Mouse (Mus musculus): ENCODE results near the gene Cfap299. TPM values are rescaled to one million over a fixed set of nuclear protein-coding genes. Genes with fewer than 3 reads are reported as not detected.

Cfap299 gene
- total RNA-seq, 2 experiments from 2014 or later = not detected

GRCm38 (mm10) chr5:98842600-98843310 is 513.7 kb downstream of the Cfap299 start:
- no peak for DNase-seq
- no peak for TF ChIP-seq CTCF (IDR thresholded peaks at IDR 0.05)
- Histone ChIP-seq H3K27ac (no peak overlapping the region), H3K4me3 (no peak overlapping the region)
- intact Hi-C loops (cut with DNase I) = no loop called here

- no peak overlapping the region for H3K27ac ChIP-seq
- DNase-seq = no peak
- no peak for TF ChIP-seq CTCF (IDR thresholded peaks at IDR 0.05)
- no peak overlapping the region for H3K4me3 ChIP-seq
- intact Hi-C loops (cut with DNase I) = no loop called here
These were observed 515.6 kb downstream of the Cfap299 start for GRCm38 (mm10) chr5:98844664-98845063.

Small RNAs within 50 kb of the gene (microRNA-seq; reads per million reads assigned to microRNA genes)
- gene Mir703 = not detected

Other genes starting within 250 kb of the Cfap299 start
- 1 to 10 TPM in 1 of 2 experiments, under 1 TPM in 1; 0.73 to 1.4 TPM for gene Prdm8, start 162.1 kb upstream of the Cfap299 start, total RNA-seq (2021)
- gene Fgf5, start 75.1 kb upstream of the Cfap299 start, total RNA-seq (2021) = under 1 TPM; 0.20 to 0.26 TPM
- not detected for gene Gm11111, start 223.4 kb downstream of the Cfap299 start, total RNA-seq (2021)